Mouse (Mus musculus) gastrocnemius, postnatal 4 days (tissue): ENCODE measurements around the gene Hic1. TPM values are rescaled to one million over a fixed set of nuclear protein-coding genes. Genes with fewer than 3 reads are reported as not detected.
A peak's percentile ranks its signal among the peaks of the same experiment; 100 is the strongest.

Source experiments
- DNase-seq, 2 experiments: peaks; one replicate each; pipeline ENCODE4 v3.0.0; 2021 to 2022; ENCODE audit warnings: low spot score in 2 of 2, mixed read lengths in 2 of 2
- microRNA-seq: library from miRNA; unstranded; fragments of <30 nt; microRNA quantifications from one replicate; pipeline ENCODE4 v1.2.0, GENCODE M21; 2021
- total RNA-seq, 2 experiments: library from RNA; stranded (reverse); gene quantifications; 2 replicates each; pipeline ENCODE4 v1.2.3; 2021

Gene Hic1
- total RNA-seq, 2 experiments from 2014 or later: 42.7 to 48.8 TPM

DNA sequence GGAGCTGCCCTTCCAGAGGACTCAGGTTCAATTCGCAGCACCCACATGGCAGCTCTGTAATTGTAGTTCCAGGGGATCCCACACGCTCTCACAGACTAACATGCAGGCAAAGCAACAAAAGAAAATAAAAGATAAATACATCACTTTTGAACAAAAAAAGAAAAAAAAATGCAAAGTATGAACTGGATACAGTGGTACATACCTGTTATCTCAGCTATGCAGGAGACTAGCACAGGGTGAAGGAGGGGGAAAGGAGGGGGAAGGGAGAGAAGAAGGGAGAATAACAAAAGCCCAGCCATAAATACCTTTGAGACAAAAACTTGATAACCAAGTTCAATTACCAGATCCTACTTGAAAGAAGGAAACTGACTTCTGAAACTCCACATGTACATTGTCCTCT lies 44.9 kb downstream of the Hic1 start:
- DNase-seq: no peak

DNA sequence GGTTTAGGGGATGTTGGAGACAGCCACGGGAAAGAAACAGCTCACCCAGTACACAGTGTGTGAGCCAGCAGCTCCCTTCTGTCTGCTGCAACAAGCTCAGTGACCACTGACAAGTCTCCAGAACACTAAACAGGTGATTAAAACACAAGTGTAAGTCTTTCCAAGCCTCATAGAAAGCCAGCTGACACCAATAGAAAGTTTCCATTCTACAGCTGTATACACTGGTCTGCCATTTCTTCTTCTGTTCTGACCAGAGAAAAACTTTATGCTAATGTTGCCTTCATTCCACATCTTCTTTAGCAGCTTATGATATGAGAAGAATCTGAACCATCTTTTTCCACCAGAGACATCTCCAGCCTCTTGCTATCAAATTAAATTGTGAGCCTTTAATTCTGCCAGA lies 48.0 kb downstream of the Hic1 start:
- no peak for DNase-seq

DNA sequence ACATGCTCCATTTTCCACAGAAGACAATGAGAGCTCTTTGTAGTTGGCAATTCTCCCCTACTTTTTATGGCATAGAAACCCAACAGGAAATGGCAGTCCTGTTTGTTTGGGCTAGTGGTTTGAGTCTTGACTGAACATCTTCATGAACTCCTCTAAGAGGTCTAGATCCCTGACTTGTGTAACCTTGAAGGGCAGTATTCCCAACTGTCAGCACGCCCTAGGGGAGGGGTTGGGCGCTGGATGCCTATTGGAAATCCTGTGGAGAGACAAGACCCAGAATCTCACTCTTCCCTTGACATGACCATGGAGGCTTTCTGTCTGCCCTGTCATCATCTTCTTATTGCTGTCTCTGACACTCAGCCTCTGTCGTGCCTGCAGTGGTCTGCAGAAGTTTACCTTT lies 49.5 kb downstream of the Hic1 start:
- no peak for DNase-seq

DNA sequence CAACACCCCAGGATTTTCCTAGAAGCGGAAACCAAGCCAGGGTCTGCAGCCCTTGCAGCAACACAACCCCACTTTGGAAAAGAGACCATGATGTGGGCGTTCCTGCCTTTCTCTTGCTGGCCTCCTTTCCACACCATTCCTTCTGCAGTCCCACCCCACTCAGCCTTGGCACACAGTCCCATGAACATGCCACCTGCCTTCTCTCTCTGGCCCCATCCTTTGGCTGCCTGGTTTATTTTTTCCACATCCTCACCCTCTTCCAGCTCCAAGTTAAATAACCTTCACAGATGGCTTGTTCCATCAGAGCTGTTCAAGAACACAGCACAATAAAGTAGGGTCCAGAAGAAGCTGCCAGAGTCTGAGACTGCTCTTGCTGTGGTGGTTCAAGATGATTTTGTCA lies 50.0 kb downstream of the Hic1 start:
- no peak for DNase-seq

DNA sequence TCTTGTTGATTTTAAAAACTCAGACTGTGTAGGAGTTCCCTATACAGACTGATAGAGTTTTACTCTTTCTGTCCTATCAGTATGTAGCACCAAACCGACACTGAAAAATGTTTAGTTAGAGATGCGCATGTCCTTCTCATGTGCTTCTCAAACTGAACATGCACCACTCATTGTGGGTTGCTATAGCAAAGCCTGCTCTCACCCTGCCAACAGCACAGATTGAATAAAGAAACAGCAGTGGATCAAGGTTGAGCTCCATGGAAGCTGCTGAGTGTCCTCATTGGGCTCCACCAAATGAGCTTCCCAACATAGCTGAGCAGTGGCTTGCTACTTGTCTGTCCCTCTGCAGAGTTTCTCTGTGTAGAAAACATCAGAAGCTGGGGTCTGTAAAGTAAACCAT lies 51.2 kb downstream of the Hic1 start:
- DNase-seq: no peak

DNA sequence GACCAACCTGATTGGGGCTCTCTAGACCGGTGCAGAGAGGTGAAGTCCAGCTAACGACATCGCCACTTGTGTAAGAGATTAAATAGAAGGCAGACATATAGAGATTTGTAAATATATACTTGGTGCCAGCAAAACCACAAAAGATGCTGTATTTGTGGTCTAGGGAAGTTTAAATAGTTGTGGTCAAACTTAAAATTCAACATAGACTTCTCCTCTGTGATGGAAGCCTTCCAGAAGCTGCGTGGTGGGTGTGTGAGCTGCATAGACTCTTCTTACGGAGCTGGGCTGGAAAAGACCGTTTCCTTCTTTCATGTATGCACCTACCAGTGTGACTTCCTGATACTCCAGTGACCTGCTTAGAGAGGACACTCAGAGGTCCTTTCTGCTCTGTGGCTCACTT lies 52.9 kb downstream of the Hic1 start:
- DNase-seq: no peak

Small RNA genes lying within 50 kb of the gene (microRNA-seq; reads per million reads assigned to microRNA genes)
- gene Mir132: 167 reads per million, percentile 57 among the genes with 10 or more reads in this experiment
- gene Mir212: 7.0 reads per million, percentile 21 among the genes with 10 or more reads in this experiment

Other genes with a start within 250 kb of the Hic1 start
- gene Smg6, start 243.7 kb downstream of the Hic1 start, total RNA-seq: 10 to 100 TPM; 25.0 to 28.6 TPM
- 10 to 100 TPM; 29.9 to 32.9 TPM for gene Srr, start 243.6 kb downstream of the Hic1 start, total RNA-seq
- 1 to 10 TPM; 6.6 to 6.8 TPM for gene Ovca2, start 9.3 kb upstream of the Hic1 start, total RNA-seq
- 10 to 100 TPM in 1 of 2 experiments, 1 to 10 TPM in 1; 10.0 to 11.4 TPM for gene Dph1, start 21.7 kb upstream of the Hic1 start, total RNA-seq
- 1 to 10 TPM; 4.2 to 5.0 TPM for gene Rtn4rl1, start 24.3 kb upstream of the Hic1 start, total RNA-seq
- 10 to 100 TPM; 65.9 to 66.9 TPM for gene Rpa1, start 178.8 kb upstream of the Hic1 start, total RNA-seq
- gene Smyd4, start 178.9 kb upstream of the Hic1 start, total RNA-seq: 10 to 100 TPM in 1 of 2 experiments, 1 to 10 TPM in 1; 8.5 to 11.2 TPM